ENCODE assay signal across 7 mouse cellular contexts in the genomic region with DNA sequence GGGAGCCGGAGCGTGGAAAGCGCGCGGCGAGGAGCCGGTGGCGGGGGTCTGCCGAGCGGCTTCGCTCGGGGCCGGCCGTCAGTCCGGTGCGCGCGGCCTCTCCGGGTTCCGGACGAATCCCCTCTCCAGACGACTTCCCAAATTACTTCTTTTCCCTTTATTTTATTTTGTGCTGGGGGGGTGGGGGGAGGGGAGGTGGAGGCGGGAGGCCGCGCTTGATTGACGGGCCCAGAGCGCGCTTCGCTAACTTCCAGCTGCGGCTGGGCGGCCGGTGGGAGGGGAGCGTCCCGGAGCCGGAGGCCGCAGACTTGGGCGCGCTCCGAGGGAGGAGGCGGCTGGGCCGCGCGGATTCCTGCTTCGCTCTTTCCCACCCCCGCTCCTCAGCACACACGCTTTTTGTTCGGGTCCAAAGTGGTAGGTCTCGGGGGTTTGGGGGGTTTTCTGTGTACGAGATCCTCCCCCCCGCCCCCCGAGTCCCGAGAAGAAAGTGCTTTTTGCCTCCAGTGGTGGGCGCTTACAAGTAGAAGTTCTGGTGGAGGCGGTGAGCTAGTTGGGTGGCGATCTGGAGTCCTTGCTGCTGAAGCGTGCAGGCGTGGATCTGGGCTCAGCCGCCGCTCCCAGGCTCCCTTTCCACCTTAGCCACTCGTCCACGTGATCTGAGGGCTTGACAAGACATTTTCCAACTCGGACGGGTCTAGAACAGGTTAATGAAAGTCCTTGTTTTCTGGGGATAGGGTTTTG. TPM values are rescaled to one million over a fixed set of nuclear protein-coding genes. Genes with fewer than 3 reads are reported as not detected.
DNase-seq lines count a peak whose midpoint lies in the region; ATAC-seq and TF ChIP-seq lines count a peak whose summit lies in the region.

No protein-coding gene starts in this region.

- H3K9me3 ChIP-seq in intestine, embryonic 15.5 days = no peaks in the 10 kb centered on the region
- no peaks in the 10 kb centered on the region for H3K9me3 ChIP-seq in limb, embryonic 11.5 days (ENCODE audit: control insufficient read depth, low read length)
- H3K9me3 ChIP-seq in midbrain, embryonic 12.5 days = no peaks in the 10 kb centered on the region

- peak overlapping the region; percentile 92 for H3K4me3 ChIP-seq in cortical plate, adult 2 months (ENCODE audit: insufficient read depth, low read length)
- H3K4me3 ChIP-seq in intestine, embryonic 15.5 days (replicated peaks) = peak overlapping the region; percentile 87
- H3K4me3 ChIP-seq in limb, embryonic 11.5 days (ENCODE audit: low read depth, low read length) = peak overlapping the region; percentile 60
- peak overlapping the region; percentile 93 for H3K4me3 ChIP-seq in midbrain, embryonic 12.5 days

- H3K36me3 ChIP-seq in intestine, embryonic 15.5 days = no peaks in the 10 kb centered on the region
- H3K36me3 ChIP-seq in limb, embryonic 11.5 days (ENCODE audit: control insufficient read depth, insufficient read depth, low read length) = no peaks in the 10 kb centered on the region
- no peaks in the 10 kb centered on the region for H3K36me3 ChIP-seq in midbrain, embryonic 12.5 days

- H3K27ac ChIP-seq in cortical plate, adult 2 months (ENCODE audit: insufficient read depth, low read length) = peak overlapping the region; percentile 99
- peak overlapping the region; percentile 100 for H3K27ac ChIP-seq in intestine, embryonic 15.5 days
- H3K27ac ChIP-seq in limb, embryonic 11.5 days (replicated peaks; ENCODE audit: low read depth, low read length) = peak overlapping the region; percentile 96
- peak overlapping the region; percentile 98 for H3K27ac ChIP-seq in midbrain, embryonic 12.5 days (replicated peaks)

- peak; percentile 79 for DNase-seq in adipocyte (ENCODE audit: low spot score)
- DNase-seq in gastrocnemius, postnatal 25 days = peak; percentile 86
- DNase-seq in limb, embryonic 11.5 days (ENCODE audit: low spot score) = peak; percentile 83
- DNase-seq in spleen, adult 18-20 months = peak; percentile 71 to 77

- H3K9ac ChIP-seq in intestine, embryonic 15.5 days = peak overlapping the region; percentile 97
- peak overlapping the region; percentile 82 for H3K9ac ChIP-seq in limb, embryonic 11.5 days (ENCODE audit: low read length)
- peak overlapping the region; percentile 97 for H3K9ac ChIP-seq in midbrain, embryonic 12.5 days (replicated peaks)

- peak; percentile 75 for ATAC-seq in intestine, embryonic 15.5 days
- ATAC-seq in limb, embryonic 11.5 days (ENCODE audit: insufficient number of reproducible peaks, low FRiP score, low TSS enrichment, low read depth) = peak; percentile 45
- ATAC-seq in midbrain, embryonic 12.5 days (ENCODE audit: low FRiP score, low read depth) = peak; percentile 42

- under 1% methylated on average over 61 of the region's 63 CpGs for WGBS in intestine, embryonic 15.5 days
- WGBS in limb, embryonic 11.5 days = under 1% methylated on average over 61 of the region's 63 CpGs
- WGBS in midbrain, embryonic 12.5 days = under 1% methylated on average over 46 of the region's 63 CpGs

- H3K4me1 ChIP-seq in cortical plate, adult 2 months (ENCODE audit: control insufficient read depth, insufficient read depth, low read length) = peaks cover 9% of the 10 kb centered on the region; the same call in 1 of the 2 replicates
- H3K4me1 ChIP-seq in intestine, embryonic 15.5 days (replicated peaks) = peaks cover 28% of the 10 kb centered on the region
- peaks cover 29% of the 10 kb centered on the region for H3K4me1 ChIP-seq in limb, embryonic 11.5 days (ENCODE audit: control insufficient read depth, insufficient read depth, low read length)
- peaks cover 40% of the 10 kb centered on the region for H3K4me1 ChIP-seq in midbrain, embryonic 12.5 days

- H3K27me3 ChIP-seq in intestine, embryonic 15.5 days (replicated peaks) = no peaks in the 10 kb centered on the region
- no peaks in the 10 kb centered on the region for H3K27me3 ChIP-seq in limb, embryonic 11.5 days (ENCODE audit: control insufficient read depth, insufficient read depth, low read length)
- no peaks in the 10 kb centered on the region for H3K27me3 ChIP-seq in midbrain, embryonic 12.5 days

- peak overlapping the region; percentile 88 for H3K4me2 ChIP-seq in intestine, embryonic 15.5 days (replicated peaks)
- peak overlapping the region; percentile 84 for H3K4me2 ChIP-seq in limb, embryonic 11.5 days (ENCODE audit: low read depth, severe bottlenecking)
- peak overlapping the region; percentile 84 for H3K4me2 ChIP-seq in midbrain, embryonic 12.5 days (replicated peaks)

- TF ChIP-seq CTCF in cortical plate, adult 2 months (IDR thresholded peaks at IDR 0.05; ENCODE audit: extremely low read depth, insufficient read depth, low read length) = no peak

- TF ChIP-seq POLR2A in cortical plate, adult 2 months (IDR thresholded peaks at IDR 0.05; ENCODE audit: extremely low read depth, insufficient read depth, low read length) = no peak

RNA-seq across cellular contexts. Expression of a gene that starts 0.9 kb away (rescaled TPM):
- 3.5 and 3.7 TPM in 2 replicates for polyA plus RNA-seq in cortical plate, adult 2 months (2012; rRNA removed)
- 1 to 10 TPM; 3.1 to 3.9 TPM for total RNA-seq in gastrocnemius, postnatal 25 days (2021)
- polyA plus RNA-seq in intestine, embryonic 15.5 days (2015; fragmentation: Nextera tagmentation; extraction: Ambion mirVana) = 6.7 and 7.6 TPM in 2 replicates
- polyA plus RNA-seq in limb, embryonic 11.5 days (2014; fragmentation: Nextera tagmentation; extraction: Ambion mirVana) = 11.0 and 11.2 TPM in 2 replicates
- 7.5 and 7.7 TPM in 2 replicates for polyA plus RNA-seq in midbrain, embryonic 12.5 days (2016; fragmentation: Nextera tagmentation; extraction: Ambion mirVana)

RNA-seq across cellular contexts. Expression of a gene that starts 1.6 kb away (rescaled TPM):
- polyA plus RNA-seq in cortical plate, adult 2 months (2012; rRNA removed) = 17.9 and 20.3 TPM in 2 replicates
- 1 to 10 TPM; 6.6 to 8.2 TPM for total RNA-seq in gastrocnemius, postnatal 25 days (2021)
- polyA plus RNA-seq in intestine, embryonic 15.5 days (2015; fragmentation: Nextera tagmentation; extraction: Ambion mirVana) = 11.7 and 12.4 TPM in 2 replicates
- 19.5 and 20.6 TPM in 2 replicates for polyA plus RNA-seq in limb, embryonic 11.5 days (2014; fragmentation: Nextera tagmentation; extraction: Ambion mirVana)
- 18.1 and 20.2 TPM in 2 replicates for polyA plus RNA-seq in midbrain, embryonic 12.5 days (2016; fragmentation: Nextera tagmentation; extraction: Ambion mirVana)

RNA-seq across cellular contexts. Expression of a gene that starts 33.0 kb away (rescaled TPM):
- 47.8 and 52.5 TPM in 2 replicates for polyA plus RNA-seq in cortical plate, adult 2 months (2012; rRNA removed)
- total RNA-seq in gastrocnemius, postnatal 25 days (2021) = 10 to 100 TPM in 1 of 2 experiments, 1 to 10 TPM in 1; 6.3 to 10.3 TPM
- 10.1 and 11.9 TPM in 2 replicates for polyA plus RNA-seq in intestine, embryonic 15.5 days (2015; fragmentation: Nextera tagmentation; extraction: Ambion mirVana)
- polyA plus RNA-seq in limb, embryonic 11.5 days (2014; fragmentation: Nextera tagmentation; extraction: Ambion mirVana) = 5.3 and 5.7 TPM in 2 replicates
- polyA plus RNA-seq in midbrain, embryonic 12.5 days (2016; fragmentation: Nextera tagmentation; extraction: Ambion mirVana) = 5.8 and 6.5 TPM in 2 replicates

RNA-seq across cellular contexts. Expression of a gene that starts 46.3 kb away (rescaled TPM):
- 51.2 and 51.4 TPM in 2 replicates for polyA plus RNA-seq in cortical plate, adult 2 months (2012; rRNA removed)
- under 1 TPM; 0.46 to 0.78 TPM for total RNA-seq in gastrocnemius, postnatal 25 days (2021)
- 2.7 and 3.3 TPM in 2 replicates for polyA plus RNA-seq in intestine, embryonic 15.5 days (2015; fragmentation: Nextera tagmentation; extraction: Ambion mirVana)
- polyA plus RNA-seq in limb, embryonic 11.5 days (2014; fragmentation: Nextera tagmentation; extraction: Ambion mirVana) = 1.4 and 1.6 TPM in 2 replicates
- polyA plus RNA-seq in midbrain, embryonic 12.5 days (2016; fragmentation: Nextera tagmentation; extraction: Ambion mirVana) = 6.2 and 6.4 TPM in 2 replicates

RNA-seq across cellular contexts. Expression of a gene that starts 46.3 kb away (rescaled TPM):
- 1.3 and 1.8 TPM in 2 replicates for polyA plus RNA-seq in cortical plate, adult 2 months (2012; rRNA removed)
- not detected for total RNA-seq in gastrocnemius, postnatal 25 days (2021)
- polyA plus RNA-seq in intestine, embryonic 15.5 days (2015; fragmentation: Nextera tagmentation; extraction: Ambion mirVana) = 1.1 and 1.5 TPM in 2 replicates
- 3.5 and 3.8 TPM in 2 replicates for polyA plus RNA-seq in limb, embryonic 11.5 days (2014; fragmentation: Nextera tagmentation; extraction: Ambion mirVana)
- 0.25 and 0.42 TPM in 2 replicates for polyA plus RNA-seq in midbrain, embryonic 12.5 days (2016; fragmentation: Nextera tagmentation; extraction: Ambion mirVana)

Comparison
In these comparisons a context has a peak if more than half of its experiments do, and no peak if none do; other contexts are left out.
1. Peak in every context shown above with its lines: DNase-seq, ATAC-seq, H3K4me3 ChIP-seq and H3K27ac ChIP-seq.